Mouse (Mus musculus) kidney, adult 2 months (tissue): ENCODE measurements around the gene Ube2q2. TPM values are rescaled to one million over a fixed set of nuclear protein-coding genes. Genes with fewer than 3 reads are reported as not detected.

ENCODE experiments used
- DNase-seq: peaks from one replicate; pipeline ENCODE4 v3.0.0; 2021
- H3K27ac ChIP-seq: fragments of 200-500 bp; 2 replicates; pipeline ENCODE4 v1.5.1; 2012; ENCODE audit warnings: low read depth, low read length, control low read depth, inconsistent platforms; ENCODE audit not compliant: insufficient read depth
- H3K27me3 ChIP-seq: fragments of 200-500 bp; replicated peaks from 2 replicates; pipeline ENCODE4 v1.6.1; 2012; ENCODE audit warnings: mild to moderate bottlenecking, moderate library complexity, low read length, inconsistent platforms; ENCODE audit not compliant: control insufficient read depth, insufficient read depth
- H3K36me3 ChIP-seq: fragments of 200-500 bp; 2 replicates; pipeline ENCODE4 v1.6.1; 2012; ENCODE audit warnings: mild to moderate bottlenecking, moderate library complexity, low read length, inconsistent platforms; ENCODE audit not compliant: control insufficient read depth, insufficient read depth
- H3K4me1 ChIP-seq: fragments of 200-500 bp; 2 replicates; pipeline ENCODE4 v1.6.1; 2011; ENCODE audit warnings: low read length; ENCODE audit not compliant: control insufficient read depth, insufficient read depth
- H3K4me3 ChIP-seq: fragments of 200-500 bp; 2 replicates; pipeline ENCODE4 v1.5.1; 2011; ENCODE audit warnings: mild to moderate bottlenecking, low read depth, low read length, control low read depth; ENCODE audit not compliant: insufficient read depth
- CTCF ChIP-seq: fragments of 200-500 bp; conservative IDR thresholded peaks from 2 replicates; pipeline ENCODE4 v1.5.1; 2011; ENCODE audit warnings: low read depth, mild to moderate bottlenecking, control low read depth, low read length, moderate library complexity, mixed read lengths; ENCODE audit not compliant: insufficient read depth, insufficient read length
- POLR2A ChIP-seq: fragments of 200-500 bp; IDR thresholded peaks from one replicate; pipeline ENCODE4 v1.6.1; 2011; ENCODE audit warnings: low read depth, low read length, control low read depth
- WGBS: fragments of 180-500 bp; shearing (Covaris S2); methylation state at CpG from one replicate; pipeline ENCODE4 v1.1.7; 2018; 5-methylcytosine and 5-hydroxymethylcytosine counted together
- polyA plus RNA-seq: library from polyadenylated mRNA; depleted of rRNA; stranded (reverse); fragments of >200 nt; gene quantifications from 2 replicates; pipeline ENCODE4 v1.2.3, GENCODE M21; 2012

Ube2q2 gene
- polyA plus RNA-seq, 1 experiment = 10.7 TPM

DNA sequence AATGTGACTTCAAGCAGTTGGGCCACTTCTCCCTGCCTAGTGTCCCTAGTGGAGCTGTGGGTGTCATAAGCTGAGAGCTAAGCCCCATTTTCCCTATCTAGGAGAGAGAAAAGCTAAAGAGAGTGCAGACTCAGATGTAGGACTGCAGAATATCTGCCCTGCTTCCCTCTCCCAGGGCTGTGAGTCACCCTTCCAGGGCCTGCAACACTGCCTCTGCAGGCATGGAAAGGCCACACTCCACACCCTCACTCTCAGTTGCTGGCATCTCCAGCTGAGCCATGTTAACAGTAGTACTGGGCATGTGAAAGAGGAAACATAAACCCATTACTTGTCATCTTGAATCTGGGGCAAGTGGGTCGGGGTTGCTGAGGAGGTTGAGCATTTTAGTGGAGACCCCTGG lies 33.9 kb upstream of the Ube2q2 start:
- DNase-seq = no peak

DNA sequence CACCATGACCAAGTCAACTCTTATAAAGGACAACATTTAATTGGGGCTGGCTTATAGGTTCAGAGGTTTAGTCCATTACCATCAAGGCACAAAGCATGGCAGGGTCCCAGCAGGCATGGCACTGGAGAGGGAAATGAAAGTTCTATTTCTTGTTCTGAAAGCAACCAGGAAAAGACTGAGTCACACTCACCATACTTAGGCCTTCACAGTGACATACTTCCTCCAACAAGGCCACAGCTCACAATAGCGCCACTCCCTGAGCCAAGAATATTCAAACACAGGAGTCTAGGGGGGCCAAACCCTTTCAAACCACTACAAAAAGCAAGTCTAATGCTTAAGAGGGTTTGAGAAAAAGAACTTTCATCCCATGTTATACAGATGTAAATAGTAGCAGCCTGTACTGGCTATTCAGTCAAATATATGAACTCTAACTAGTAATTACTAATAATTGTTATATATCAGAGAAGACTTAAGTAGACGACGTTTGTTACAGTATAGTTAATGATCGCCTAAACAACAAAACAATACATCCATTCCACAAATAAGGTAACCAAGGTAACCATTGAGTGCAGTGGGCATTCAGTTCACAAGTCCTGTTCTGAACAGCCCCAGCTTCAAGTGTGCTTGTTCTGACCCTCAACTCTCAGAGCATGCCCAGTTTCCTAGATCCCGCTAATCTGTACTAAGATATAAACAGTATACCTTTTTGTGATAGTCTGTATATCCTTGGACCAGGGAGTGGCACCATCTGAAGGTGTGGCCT lies 31.2 kb upstream of the Ube2q2 start:
- WGBS = 91% methylated on average over 5 of the region's 5 CpGs
- H3K27me3 ChIP-seq = no peaks in the 10 kb centered on the region

More for the DNA sequence above, 33.9 kb upstream of the Ube2q2 start:
- Histone ChIP-seq H3K4me1 (no peaks in the 10 kb centered on the region), H3K27ac (no peak overlapping the region), H3K36me3 (no peaks in the 10 kb centered on the region), H3K27me3 (no peaks in the 10 kb centered on the region), H3K4me3 (no peak overlapping the region)
- WGBS = 65% methylated on average over 1 of the region's 1 CpGs
- TF ChIP-seq POLR2A = no peak
- no peak for TF ChIP-seq CTCF

DNA sequence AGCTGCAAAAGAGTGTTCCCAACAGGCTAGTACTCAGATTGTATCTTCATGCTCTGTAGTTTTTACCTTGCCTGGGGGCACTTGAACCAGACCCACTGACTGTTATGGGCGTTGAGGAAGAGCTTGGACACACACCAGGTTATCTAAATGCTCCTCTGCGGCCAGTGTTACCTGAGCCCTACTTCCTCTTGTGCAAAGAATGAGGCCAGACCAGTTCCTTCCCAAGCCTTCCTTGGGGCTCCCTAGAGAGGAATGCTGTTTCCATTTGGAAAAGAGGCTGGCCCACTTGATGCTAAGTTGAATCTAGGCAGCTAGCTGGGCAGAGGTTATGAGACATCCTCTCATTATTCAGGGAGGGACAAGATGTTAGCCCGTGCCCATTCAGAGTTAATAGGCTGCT lies 26.1 kb upstream of the Ube2q2 start:
- no peaks in the 10 kb centered on the region for H3K36me3 ChIP-seq
- H3K27me3 ChIP-seq = no peaks in the 10 kb centered on the region
- H3K27ac ChIP-seq = no peak overlapping the region
- TF ChIP-seq POLR2A (no peak), CTCF (no peak)
- H3K4me3 ChIP-seq = no peak overlapping the region
- H3K4me1 ChIP-seq = no peaks in the 10 kb centered on the region
- WGBS = 40% methylated on average over 3 of the region's 3 CpGs
- no peak for DNase-seq

More for the DNA sequence above, 31.2 kb upstream of the Ube2q2 start:
- Histone ChIP-seq H3K27ac (no peak overlapping the region), H3K4me3 (no peak overlapping the region), H3K4me1 (no peaks in the 10 kb centered on the region), H3K36me3 (no peaks in the 10 kb centered on the region)
- no peak for TF ChIP-seq POLR2A
- TF ChIP-seq CTCF = no peak
- DNase-seq = no peak

DNA sequence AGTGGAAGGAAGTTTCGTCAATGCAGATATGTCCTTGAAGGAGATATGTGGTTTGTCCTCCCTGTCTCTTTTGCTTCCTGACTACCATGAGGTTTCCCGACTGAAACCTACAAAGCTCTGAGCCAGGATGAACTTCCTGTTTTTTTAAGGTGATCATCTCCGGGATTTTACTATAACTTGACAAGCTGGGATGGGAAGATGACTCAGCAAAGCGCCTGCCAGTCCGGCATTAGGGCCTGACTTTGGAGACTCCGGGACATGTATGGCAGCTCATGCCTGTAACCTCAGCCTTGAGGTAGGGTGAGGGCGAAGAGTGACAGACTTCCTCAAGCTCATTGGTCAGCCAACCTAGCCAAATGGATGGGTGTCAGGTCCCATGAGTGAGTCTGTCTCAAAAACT lies 22.9 kb upstream of the Ube2q2 start:
- no peaks in the 10 kb centered on the region for H3K36me3 ChIP-seq
- no peaks in the 10 kb centered on the region for H3K27me3 ChIP-seq
- WGBS = 73% methylated on average over 7 of the region's 7 CpGs
- no peak overlapping the region for H3K4me3 ChIP-seq
- TF ChIP-seq CTCF = no peak
- no peak for TF ChIP-seq POLR2A
- H3K4me1 ChIP-seq = no peaks in the 10 kb centered on the region
- DNase-seq = no peak
- no peak overlapping the region for H3K27ac ChIP-seq

DNA sequence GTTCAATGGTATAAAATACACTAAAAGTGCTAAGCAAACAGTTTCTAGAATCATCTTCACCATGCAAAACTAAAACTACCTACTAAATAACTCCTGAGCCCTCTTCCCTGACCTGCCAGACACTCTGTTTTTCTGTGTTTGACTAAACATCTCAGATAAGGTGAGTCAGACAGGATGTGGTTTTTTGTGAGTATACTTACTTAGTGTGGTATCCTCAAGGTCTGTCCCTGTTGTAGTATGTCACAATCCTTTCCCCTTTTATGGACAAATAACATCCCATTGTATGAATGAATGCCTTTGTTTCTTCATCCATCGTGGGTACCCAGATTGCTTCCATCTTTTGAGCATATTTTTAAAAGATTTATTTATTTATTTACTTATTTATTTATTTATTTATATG lies 22.4 kb upstream of the Ube2q2 start:
- WGBS = 74% methylated on average over 1 of the region's 1 CpGs
- TF ChIP-seq CTCF = no peak
- TF ChIP-seq POLR2A = no peak

DNA sequence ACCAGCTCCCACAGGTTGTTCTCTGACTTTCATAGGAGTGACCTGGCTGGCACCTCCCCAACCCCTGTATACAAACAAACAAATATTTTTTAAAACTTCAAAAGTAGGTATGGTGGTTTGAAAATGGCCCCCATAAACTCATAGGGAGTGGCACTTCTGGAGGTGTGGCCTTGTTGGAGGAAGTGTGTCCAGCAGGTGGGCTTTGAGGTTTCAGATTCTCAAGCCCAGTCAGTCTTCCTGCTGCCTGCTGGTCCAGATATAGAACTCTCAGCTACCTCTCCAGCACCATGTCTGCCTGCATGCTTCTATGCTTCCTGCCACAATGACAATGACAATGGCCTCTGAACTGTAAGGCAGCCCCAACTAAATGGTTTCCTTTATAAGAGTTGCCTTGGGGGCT lies 16.8 kb upstream of the Ube2q2 start:
- H3K36me3 ChIP-seq = no peaks in the 10 kb centered on the region
- TF ChIP-seq CTCF (no peak), POLR2A (no peak)
- H3K4me3 ChIP-seq = no peak overlapping the region
- no peaks in the 10 kb centered on the region for H3K4me1 ChIP-seq
- DNase-seq = no peak
- no peak overlapping the region for H3K27ac ChIP-seq
- H3K27me3 ChIP-seq = no peaks in the 10 kb centered on the region

More for the DNA sequence above, 22.4 kb upstream of the Ube2q2 start:
- H3K27me3 ChIP-seq = no peaks in the 10 kb centered on the region
- no peaks in the 10 kb centered on the region for H3K4me1 ChIP-seq
- DNase-seq = no peak
- no peaks in the 10 kb centered on the region for H3K36me3 ChIP-seq
- no peak overlapping the region for H3K27ac ChIP-seq
- no peak overlapping the region for H3K4me3 ChIP-seq

DNA sequence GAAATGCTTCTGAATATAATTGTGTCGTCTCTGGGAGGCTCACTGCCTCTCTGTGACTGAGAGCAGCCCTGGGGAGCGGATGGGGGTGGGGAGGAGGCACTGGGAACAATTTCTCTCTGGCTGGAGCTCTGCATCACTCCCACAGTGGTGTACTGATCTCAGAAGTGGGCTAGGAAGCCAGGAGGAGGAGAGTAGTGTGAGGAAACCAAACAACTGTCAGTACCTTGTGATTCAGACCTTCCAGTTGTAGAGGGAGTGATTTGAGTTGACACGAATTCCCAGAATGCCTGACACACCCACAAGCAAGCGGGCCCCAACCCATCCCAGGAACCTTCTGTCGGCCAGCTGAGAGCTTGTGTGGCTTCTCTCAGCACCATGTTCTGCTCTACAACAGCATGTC lies 12.1 kb upstream of the Ube2q2 start:
- no peaks in the 10 kb centered on the region for H3K36me3 ChIP-seq
- H3K4me1 ChIP-seq = no peaks in the 10 kb centered on the region; the same call in 1 of the 2 replicates
- H3K27ac ChIP-seq = no peak overlapping the region
- no peak for TF ChIP-seq POLR2A
- TF ChIP-seq CTCF = no peak
- WGBS = 38% methylated on average over 5 of the region's 5 CpGs
- DNase-seq = no peak
- no peaks in the 10 kb centered on the region for H3K27me3 ChIP-seq
- no peak overlapping the region for H3K4me3 ChIP-seq
